Mouse (Mus musculus) hindbrain, embryonic 10.5 days (tissue): ENCODE measurements around the gene Oma1. TPM values are rescaled to one million over a fixed set of nuclear protein-coding genes. Genes with fewer than 3 reads are reported as not detected.

Experiments used
- polyA plus RNA-seq: library from polyadenylated mRNA; unstranded; fragments of >200 nt; fragmentation: Nextera tagmentation; extraction: Ambion mirVana; gene quantifications from 2 replicates; pipeline ENCODE4 v1.2.1, GENCODE M21; 2016

Oma1 gene
- polyA plus RNA-seq, 1 experiment from 2014 or later: 14.0 TPM

Other genes starting within 250 kb of the Oma1 start
- 29.6 and 34.8 TPM in 2 replicates for gene Mier1, start 199.4 kb upstream of the Oma1 start, polyA plus RNA-seq
- 4.6 and 5.6 TPM in 2 replicates for gene Wdr78, start 199.3 kb upstream of the Oma1 start, polyA plus RNA-seq
- gene Slc35d1, start 98.6 kb upstream of the Oma1 start, polyA plus RNA-seq: 8.0 and 10.2 TPM in 2 replicates
- gene 4921539E11Rik, start 22.9 kb upstream of the Oma1 start, polyA plus RNA-seq: not detected in 2 replicates